ENCODE assay signal across 15 mouse cellular contexts in genomic region chr13:82620749-82621148, GRCm38 (mm10).
DNase-seq lines count a peak whose midpoint lies in the region; ATAC-seq lines count a peak whose summit lies in the region.
"Had no signal": no experiment of that assay in that cellular context is flagged by ENCODE, and none has a peak within 500 bp of the region (broad histone marks: within the 10 kb centered on the region; RNA-seq: fewer than 3 reads in every experiment).

No protein-coding gene starts in this region.

- WGBS in neural tube, embryonic 11.5 days, result 52% methylated on average over 1 of the region's 1 CpGs
- WGBS in hindbrain, embryonic 14.5 days, result 17% methylated on average over 1 of the region's 1 CpGs
- 22% methylated on average over 1 of the region's 1 CpGs for WGBS in midbrain, embryonic 16.5 days

- no peak for DNase-seq in neural tube, embryonic 11.5 days (ENCODE audit: low spot score)
- no peak for DNase-seq in neural tube, embryonic 10.5 days (ENCODE audit: extremely low spot score, low spot score)
- peak; percentile 40 for DNase-seq in hindbrain, embryonic 14.5 days (ENCODE audit: low spot score)
- no peak for DNase-seq in gastrocnemius, adult 18-20 months (ENCODE audit: low spot score)
- DNase-seq in heart, postnatal 10 days, result no peak
- no peak for DNase-seq in layer of hippocampus, adult 9-11 months
- DNase-seq: adrenal gland, postnatal 10 days; cerebellum, adult 8-10 months; heart, adult 11 months; kidney, adult 8-10 months had no signal

- H3K4me2 ChIP-seq in neural tube, embryonic 11.5 days (ENCODE audit: low read depth), result no peak overlapping the region
- H3K4me2 ChIP-seq in hindbrain, embryonic 14.5 days (replicated peaks), result no peak overlapping the region
- H3K4me2 ChIP-seq in midbrain, embryonic 16.5 days (ENCODE audit: low read length), result no peak overlapping the region
- H3K4me2 ChIP-seq: limb, embryonic 13.5 days; liver, embryonic 15.5 days had no signal

- no peak overlapping the region for H3K9ac ChIP-seq in neural tube, embryonic 11.5 days (ENCODE audit: low read length)
- H3K9ac ChIP-seq in hindbrain, embryonic 14.5 days, result no peak overlapping the region
- no peak overlapping the region for H3K9ac ChIP-seq in midbrain, embryonic 16.5 days (ENCODE audit: low read depth, low read length)
- H3K9ac ChIP-seq: limb, embryonic 13.5 days; liver, embryonic 15.5 days had no signal

- no peaks in the 10 kb centered on the region for H3K27me3 ChIP-seq in neural tube, embryonic 11.5 days (ENCODE audit: control insufficient read depth, insufficient read depth, low read length)
- no peaks in the 10 kb centered on the region for H3K27me3 ChIP-seq in hindbrain, embryonic 14.5 days (ENCODE audit: control insufficient read depth, insufficient read depth, low read length)
- no peaks in the 10 kb centered on the region for H3K27me3 ChIP-seq in midbrain, embryonic 16.5 days (ENCODE audit: control insufficient read depth, insufficient read depth, low read depth, low read length)
- H3K27me3 ChIP-seq: limb, embryonic 13.5 days; liver, embryonic 15.5 days had no signal

- no peaks in the 10 kb centered on the region for H3K9me3 ChIP-seq in neural tube, embryonic 11.5 days (ENCODE audit: control insufficient read depth, low read length)
- no peaks in the 10 kb centered on the region; the same call in 1 of the 2 replicates for H3K9me3 ChIP-seq in hindbrain, embryonic 14.5 days (ENCODE audit: control insufficient read depth, low read length)
- H3K9me3 ChIP-seq in midbrain, embryonic 16.5 days (replicated peaks; ENCODE audit: control insufficient read depth, low read length, poor library complexity, severe bottlenecking), result no peaks in the 10 kb centered on the region
- H3K9me3 ChIP-seq: limb, embryonic 13.5 days; liver, embryonic 15.5 days had no signal

- no peaks in the 10 kb centered on the region for H3K4me1 ChIP-seq in neural tube, embryonic 11.5 days (ENCODE audit: control insufficient read depth, insufficient read depth, low read length)
- peaks cover 13% of the 10 kb centered on the region; the same call in 1 of the 2 replicates for H3K4me1 ChIP-seq in hindbrain, embryonic 14.5 days (replicated peaks; ENCODE audit: control insufficient read depth, insufficient read depth, low read length)
- H3K4me1 ChIP-seq in midbrain, embryonic 16.5 days (ENCODE audit: control insufficient read depth, insufficient read depth, low read length), result peaks cover 8% of the 10 kb centered on the region
- H3K4me1 ChIP-seq: limb, embryonic 13.5 days; liver, embryonic 15.5 days had no signal

- peak; percentile 62; the same call in 1 of the 2 replicates for ATAC-seq in neural tube, embryonic 11.5 days (ENCODE audit: insufficient read depth, low FRiP score, low TSS enrichment)
- peak; percentile 90 for ATAC-seq in hindbrain, embryonic 14.5 days (ENCODE audit: low FRiP score)
- ATAC-seq in midbrain, embryonic 16.5 days, result peak; percentile 32; the same call in 1 of the 2 replicates

- no peak overlapping the region for H3K4me3 ChIP-seq in neural tube, embryonic 11.5 days (ENCODE audit: low read depth, low read length)
- H3K4me3 ChIP-seq in hindbrain, embryonic 14.5 days (replicated peaks; ENCODE audit: low read length), result no peak overlapping the region
- no peak overlapping the region for H3K4me3 ChIP-seq in midbrain, embryonic 16.5 days (ENCODE audit: low read depth, low read length)
- H3K4me3 ChIP-seq: layer of hippocampus, adult 2 months; left cerebral cortex, adult 2 months; limb, embryonic 13.5 days; liver, embryonic 15.5 days had no signal

- no peaks in the 10 kb centered on the region for H3K36me3 ChIP-seq in neural tube, embryonic 11.5 days (ENCODE audit: control insufficient read depth, insufficient read depth, low read length)
- no peaks in the 10 kb centered on the region for H3K36me3 ChIP-seq in hindbrain, embryonic 14.5 days (replicated peaks; ENCODE audit: control insufficient read depth, insufficient read depth)
- H3K36me3 ChIP-seq in midbrain, embryonic 16.5 days (ENCODE audit: control insufficient read depth, insufficient read depth, low read length), result no peaks in the 10 kb centered on the region
- H3K36me3 ChIP-seq: limb, embryonic 13.5 days; liver, embryonic 15.5 days had no signal

- intact Hi-C loops in heart, postnatal 10 days (cut with DNase I), result no loop called here

- no peak overlapping the region for H3K27ac ChIP-seq in neural tube, embryonic 11.5 days (ENCODE audit: low read depth, low read length)
- no peak overlapping the region for H3K27ac ChIP-seq in hindbrain, embryonic 14.5 days
- no peak overlapping the region for H3K27ac ChIP-seq in midbrain, embryonic 16.5 days (ENCODE audit: low read length)
- H3K27ac ChIP-seq: layer of hippocampus, adult 2 months; limb, embryonic 13.5 days; liver, embryonic 15.5 days had no signal

Comparison
In these comparisons a context has a peak if more than half of its experiments do, and no peak if none do; other contexts are left out.
1. ATAC-seq: peak in every context shown above with its lines; median percentile 90 in hindbrain, embryonic 14.5 days; 62 in neural tube, embryonic 11.5 days; 32 in midbrain, embryonic 16.5 days.